Mouse (Mus musculus): Measurements from ENCODE around the gene Ppp1r16b. TPM values are rescaled to one million over a fixed set of nuclear protein-coding genes. Genes with fewer than 3 reads are reported as not detected.
A peak's percentile ranks its signal among the peaks of the same experiment; 100 is the strongest.

Ppp1r16b gene
- polyA plus RNA-seq, 1 experiment: 59.8 TPM

DNA sequence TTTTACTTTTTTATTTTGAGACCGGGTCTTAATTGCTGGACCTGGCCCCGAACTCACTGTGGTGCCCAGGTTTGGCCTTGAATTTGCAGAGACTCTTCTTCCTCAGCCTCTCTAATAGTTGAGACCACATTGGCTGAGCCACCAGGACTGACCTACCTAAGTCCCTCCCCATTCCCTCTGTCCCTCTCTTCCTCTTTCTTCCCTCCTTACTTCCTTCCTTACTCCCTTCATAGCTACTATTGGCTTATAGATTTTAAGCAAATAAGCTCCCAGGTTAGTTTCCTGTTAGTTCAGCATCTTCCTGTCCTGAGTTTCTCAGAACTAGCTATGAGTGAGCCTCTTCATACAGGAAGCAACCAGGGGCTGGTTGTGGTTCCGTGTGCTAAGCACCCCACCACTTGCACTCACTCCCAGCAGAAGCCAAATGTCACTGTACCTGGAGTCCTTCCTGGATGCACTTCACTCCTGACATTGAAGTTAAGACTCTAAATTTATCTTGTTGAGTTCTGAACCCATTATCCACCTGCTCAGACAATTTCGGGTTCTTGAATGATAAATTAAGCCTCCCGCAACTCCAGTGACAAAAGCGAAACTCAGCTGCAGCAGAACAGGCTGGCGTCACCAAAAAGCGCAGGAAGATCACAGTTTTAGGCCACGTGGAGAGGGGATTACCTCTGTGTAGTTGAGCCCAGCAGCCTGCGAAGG is 41.7 kb downstream of the Ppp1r16b start:
- no peak for DNase-seq
- TF ChIP-seq CTCF (IDR thresholded peaks at IDR 0.05; ENCODE audit: borderline replicate concordance, insufficient read depth, low read depth, low read length) (no peak), POLR2A (IDR thresholded peaks at IDR 0.05; ENCODE audit: borderline replicate concordance, insufficient read depth, low read length) (no peak)
- Histone ChIP-seq H3K4me3 (replicated peaks; ENCODE audit: insufficient read depth, low read depth, low read length) (no peak overlapping the region), H3K4me1 (ENCODE audit: control insufficient read depth, insufficient read depth, low read length) (no peaks in the 10 kb centered on the region), H3K27me3 (ENCODE audit: control insufficient read depth, insufficient read depth, low read length) (no peaks in the 10 kb centered on the region), H3K27ac (ENCODE audit: insufficient read depth, low read length) (no peak overlapping the region)
- WGBS: 88% methylated on average over 10 of the region's 10 CpGs

DNA sequence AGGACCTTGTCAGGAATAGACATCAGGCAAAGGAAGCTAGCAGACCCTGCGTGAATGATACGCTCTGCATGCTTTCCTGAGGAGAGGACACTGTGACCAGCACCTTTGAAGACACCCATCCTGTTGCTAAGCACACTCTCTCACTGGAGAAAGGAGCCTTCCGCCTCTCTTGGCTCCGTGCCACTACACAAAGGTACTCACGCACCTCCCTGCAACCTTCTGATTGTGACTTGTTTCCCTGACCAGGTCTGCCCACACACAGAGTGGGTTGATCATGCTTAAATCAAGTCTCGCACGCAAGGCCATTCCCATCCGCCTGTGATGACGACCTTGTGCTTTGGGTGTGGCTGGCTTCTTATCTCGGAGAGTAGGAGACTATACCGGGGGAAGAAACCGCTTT is 42.9 kb downstream of the Ppp1r16b start:
- no peaks in the 10 kb centered on the region for H3K4me1 ChIP-seq (ENCODE audit: control insufficient read depth, insufficient read depth, low read length)
- TF ChIP-seq POLR2A (IDR thresholded peaks at IDR 0.05; ENCODE audit: borderline replicate concordance, insufficient read depth, low read length) (no peak), CTCF (IDR thresholded peaks at IDR 0.05; ENCODE audit: borderline replicate concordance, insufficient read depth, low read depth, low read length) (no peak)
- no peaks in the 10 kb centered on the region for H3K27me3 ChIP-seq (ENCODE audit: control insufficient read depth, insufficient read depth, low read length)
- peak overlapping the region; percentile 39; the same call in 1 of the 2 replicates for H3K27ac ChIP-seq (ENCODE audit: insufficient read depth, low read length)
- H3K4me3 ChIP-seq (replicated peaks; ENCODE audit: insufficient read depth, low read depth, low read length): no peak overlapping the region
- WGBS: 90% methylated on average over 12 of the region's 12 CpGs
- DNase-seq: no peak

DNA sequence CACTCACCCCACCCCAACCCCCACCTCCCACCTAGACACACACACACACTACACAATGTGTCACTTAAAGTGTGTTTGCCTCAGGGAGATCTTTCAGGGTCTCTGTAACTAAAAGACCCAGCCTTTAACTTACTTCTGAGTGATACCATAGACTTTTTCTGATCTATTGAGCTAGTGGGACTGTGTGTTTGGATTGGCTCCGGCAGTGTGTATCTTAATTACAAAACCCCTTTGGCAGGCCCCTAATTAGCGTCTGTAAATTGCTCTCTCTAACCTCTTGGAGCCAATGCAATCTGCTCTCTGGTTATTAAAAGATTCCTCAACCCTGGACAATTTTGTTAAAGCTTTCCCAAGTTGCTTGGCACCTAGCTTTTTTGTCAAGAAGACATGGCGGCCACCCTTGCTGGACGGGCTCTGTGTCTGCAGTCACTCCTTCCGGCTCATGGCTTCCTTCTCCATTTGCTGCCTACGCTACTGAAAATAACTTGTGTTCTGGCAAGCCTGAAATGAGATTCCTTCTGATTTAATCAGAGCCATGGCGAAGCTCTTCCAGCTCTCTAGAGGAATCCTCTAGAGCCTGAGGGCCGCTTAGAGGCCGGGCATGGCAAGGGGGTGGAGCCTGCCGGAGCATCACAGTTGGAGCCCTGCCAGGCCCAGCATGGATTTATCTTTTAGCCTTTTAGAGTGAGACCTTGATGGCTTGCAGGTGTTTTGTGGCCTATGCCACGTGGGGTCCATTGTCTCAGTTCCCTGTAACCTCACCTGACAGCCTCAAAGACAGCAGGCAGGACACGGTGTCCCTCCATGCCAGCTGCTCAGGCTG is 46.9 kb downstream of the Ppp1r16b start:
- 25% methylated on average over 12 of the region's 12 CpGs for WGBS
- no peaks in the 10 kb centered on the region for H3K27me3 ChIP-seq (ENCODE audit: control insufficient read depth, insufficient read depth, low read length)
- DNase-seq: peak in 1 of 2 experiments; percentile 23
- no peak overlapping the region for H3K27ac ChIP-seq (ENCODE audit: insufficient read depth, low read length)
- TF ChIP-seq CTCF (IDR thresholded peaks at IDR 0.05; ENCODE audit: borderline replicate concordance, insufficient read depth, low read depth, low read length) (no peak), POLR2A (IDR thresholded peaks at IDR 0.05; ENCODE audit: borderline replicate concordance, insufficient read depth, low read length) (no peak)
- H3K4me1 ChIP-seq (ENCODE audit: control insufficient read depth, insufficient read depth, low read length): no peaks in the 10 kb centered on the region
- H3K4me3 ChIP-seq (replicated peaks; ENCODE audit: insufficient read depth, low read depth, low read length): no peak overlapping the region

DNA sequence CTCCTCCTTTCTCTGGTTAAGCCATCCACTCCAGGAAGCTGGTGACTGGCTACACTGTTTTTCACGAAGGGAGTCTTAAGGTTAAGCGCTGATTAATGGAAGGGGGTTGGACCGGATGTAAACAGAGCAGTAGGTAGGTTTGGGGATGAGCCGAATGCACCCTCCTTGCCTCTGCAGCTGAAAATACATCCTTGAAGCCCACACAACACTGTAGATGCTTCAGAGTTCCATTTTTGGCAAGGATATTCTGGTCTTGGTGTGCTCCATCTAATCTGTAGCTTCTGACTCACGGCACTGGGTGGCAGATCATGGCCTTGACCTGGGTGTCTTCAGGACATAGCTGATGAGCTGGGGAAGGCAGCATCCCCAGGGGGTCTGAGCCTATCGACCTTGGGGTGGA is 49.6 kb downstream of the Ppp1r16b start:
- H3K27ac ChIP-seq (ENCODE audit: insufficient read depth, low read length): no peak overlapping the region
- TF ChIP-seq CTCF (IDR thresholded peaks at IDR 0.05; ENCODE audit: borderline replicate concordance, insufficient read depth, low read depth, low read length) (no peak), POLR2A (IDR thresholded peaks at IDR 0.05; ENCODE audit: borderline replicate concordance, insufficient read depth, low read length) (no peak)
- no peak overlapping the region for H3K4me3 ChIP-seq (replicated peaks; ENCODE audit: insufficient read depth, low read depth, low read length)
- H3K4me1 ChIP-seq (ENCODE audit: control insufficient read depth, insufficient read depth, low read length): no peaks in the 10 kb centered on the region
- 78% methylated on average over 6 of the region's 6 CpGs for WGBS
- H3K27me3 ChIP-seq (ENCODE audit: control insufficient read depth, insufficient read depth, low read length): no peaks in the 10 kb centered on the region
- no peak for DNase-seq

DNA sequence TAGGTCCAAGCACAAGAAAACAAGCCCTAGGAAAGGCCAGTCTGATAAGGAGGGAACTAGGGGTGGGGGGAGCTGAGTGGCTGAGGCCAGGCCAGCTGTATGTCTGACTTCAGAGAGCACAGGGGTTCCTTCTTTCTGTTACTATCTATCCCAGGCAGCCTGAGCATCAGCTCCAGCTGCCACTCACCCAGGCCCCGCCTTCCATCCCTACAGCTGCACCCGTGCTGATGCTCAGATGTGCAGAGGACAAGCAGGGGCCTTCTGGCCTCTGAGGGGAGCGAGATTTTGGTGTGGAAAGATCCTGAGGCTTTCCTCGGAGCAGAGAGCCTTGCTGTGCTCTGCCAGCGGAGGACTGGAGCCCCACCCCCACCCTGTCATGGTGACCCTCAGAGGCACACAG is 50.9 kb downstream of the Ppp1r16b start:
- H3K4me1 ChIP-seq (ENCODE audit: control insufficient read depth, insufficient read depth, low read length): no peaks in the 10 kb centered on the region
- H3K27ac ChIP-seq (ENCODE audit: insufficient read depth, low read length): peak overlapping the region; percentile 42; the same call in 1 of the 2 replicates
- H3K27me3 ChIP-seq (ENCODE audit: control insufficient read depth, insufficient read depth, low read length): no peaks in the 10 kb centered on the region
- no peak for TF ChIP-seq POLR2A (IDR thresholded peaks at IDR 0.05; ENCODE audit: borderline replicate concordance, insufficient read depth, low read length)
- TF ChIP-seq CTCF (IDR thresholded peaks at IDR 0.05; ENCODE audit: borderline replicate concordance, insufficient read depth, low read depth, low read length): no peak
- WGBS: 30% methylated on average over 5 of the region's 5 CpGs
- no peak for DNase-seq
- no peak overlapping the region for H3K4me3 ChIP-seq (replicated peaks; ENCODE audit: insufficient read depth, low read depth, low read length)

DNA sequence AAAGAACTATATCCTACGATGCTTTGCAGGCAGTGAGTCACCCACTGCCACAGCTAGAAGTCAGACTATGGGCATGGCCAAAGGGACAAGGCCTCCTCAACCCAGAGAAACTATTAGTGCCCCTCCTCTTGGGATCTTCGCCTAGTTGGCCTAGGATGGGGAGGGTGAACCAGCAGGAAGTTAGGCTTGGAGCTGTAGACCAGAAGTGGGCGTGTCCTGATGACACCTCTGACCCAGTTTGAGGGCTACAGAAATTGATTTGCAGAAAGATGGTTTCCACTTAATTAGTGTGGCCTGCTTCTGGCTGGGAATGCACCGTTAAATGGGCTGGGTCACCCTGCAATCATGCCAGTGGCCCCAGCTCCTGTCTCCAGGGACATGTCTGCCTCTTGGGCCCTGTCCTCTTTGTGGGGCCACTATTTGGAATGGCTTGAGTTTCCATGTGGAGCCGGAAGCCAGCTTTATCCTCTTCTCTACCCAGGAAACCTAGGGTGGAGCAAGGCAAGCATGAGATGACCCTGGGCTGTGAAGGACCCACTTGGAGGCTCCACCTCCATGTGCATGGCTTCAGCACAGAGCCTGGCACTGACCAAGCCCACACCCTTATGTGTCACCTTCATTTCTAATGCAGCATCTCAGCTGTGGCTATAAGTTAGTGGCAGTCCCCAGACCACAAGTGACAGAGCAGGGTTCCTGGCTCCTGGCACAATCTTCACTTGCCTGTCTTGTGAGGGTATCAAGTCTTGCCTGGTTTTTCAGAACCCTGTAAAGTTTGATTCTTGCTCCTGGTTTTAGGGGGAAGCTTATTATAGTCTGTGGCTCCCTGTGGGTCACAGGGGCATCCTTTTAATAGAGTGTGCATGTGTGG is 52.6 kb downstream of the Ppp1r16b start:
- no peak for TF ChIP-seq CTCF (IDR thresholded peaks at IDR 0.05; ENCODE audit: borderline replicate concordance, insufficient read depth, low read depth, low read length)
- no peak for TF ChIP-seq POLR2A (IDR thresholded peaks at IDR 0.05; ENCODE audit: borderline replicate concordance, insufficient read depth, low read length)
- DNase-seq: peak in 1 of 2 experiments; percentile 10
- Histone ChIP-seq H3K4me3 (replicated peaks; ENCODE audit: insufficient read depth, low read depth, low read length) (no peak overlapping the region), H3K4me1 (ENCODE audit: control insufficient read depth, insufficient read depth, low read length) (no peaks in the 10 kb centered on the region), H3K27me3 (ENCODE audit: control insufficient read depth, insufficient read depth, low read length) (no peaks in the 10 kb centered on the region; the same call in 1 of the 2 replicates), H3K27ac (ENCODE audit: insufficient read depth, low read length) (no peak overlapping the region)
- 80% methylated on average over 5 of the region's 5 CpGs for WGBS

DNA sequence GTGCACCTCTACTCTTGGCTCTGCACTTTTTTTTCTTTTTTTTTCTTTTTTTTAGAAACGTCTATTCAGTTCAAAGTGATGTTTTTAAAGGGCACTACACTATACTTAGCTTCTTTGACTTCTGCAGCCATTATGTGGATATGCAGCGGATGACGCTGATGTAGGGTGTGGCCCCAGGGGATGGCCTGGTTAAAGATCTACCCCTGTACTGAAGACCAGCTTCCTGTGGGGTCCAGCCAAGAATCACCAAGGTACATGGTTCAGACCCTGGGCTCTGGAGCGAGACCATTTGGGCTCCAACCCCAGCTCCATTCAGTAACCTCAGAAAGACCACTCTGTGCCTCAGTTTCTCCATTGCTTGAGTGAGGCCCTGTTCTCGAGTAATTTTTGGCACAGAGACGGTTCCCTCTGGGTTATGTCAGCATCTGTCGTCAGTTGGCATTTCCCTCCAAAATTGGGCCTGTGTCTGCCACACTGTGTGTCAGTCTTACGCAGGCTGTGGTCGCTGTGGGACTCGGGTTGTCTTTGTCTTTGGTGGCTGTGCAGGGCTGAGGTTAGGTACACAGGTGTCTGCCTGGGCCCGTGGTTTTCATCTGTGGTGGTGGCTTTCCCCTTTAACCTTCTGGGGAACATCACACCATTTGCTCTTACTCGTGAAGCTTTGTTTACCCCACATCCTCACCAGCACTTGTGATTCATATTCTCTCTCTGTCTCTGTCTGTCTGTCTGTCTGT is 53.8 kb downstream of the Ppp1r16b start:
- no peak overlapping the region for H3K27ac ChIP-seq (ENCODE audit: insufficient read depth, low read length)
- no peaks in the 10 kb centered on the region; the same call in 1 of the 2 replicates for H3K27me3 ChIP-seq (ENCODE audit: control insufficient read depth, insufficient read depth, low read length)
- WGBS: 77% methylated on average over 12 of the region's 12 CpGs
- no peaks in the 10 kb centered on the region for H3K4me1 ChIP-seq (ENCODE audit: control insufficient read depth, insufficient read depth, low read length)
- TF ChIP-seq CTCF (IDR thresholded peaks at IDR 0.05; ENCODE audit: borderline replicate concordance, insufficient read depth, low read depth, low read length) (no peak), POLR2A (IDR thresholded peaks at IDR 0.05; ENCODE audit: borderline replicate concordance, insufficient read depth, low read length) (no peak)
- H3K4me3 ChIP-seq (replicated peaks; ENCODE audit: insufficient read depth, low read depth, low read length): no peak overlapping the region
- no peak for DNase-seq
